Mouse (Mus musculus) spleen, adult 2 months (tissue): ENCODE results near the gene Clip1.

Source experiments
- CTCF ChIP-seq: fragments of 200-500 bp; IDR thresholded peaks from 2 replicates; pipeline ENCODE4 v1.5.1; 2011; ENCODE audit warnings: mild to moderate bottlenecking, inconsistent platforms; ENCODE audit not compliant: insufficient read depth, insufficient read length, insufficient replicate concordance; ENCODE audit errors: extremely low read depth
- POLR2A ChIP-seq: fragments of 200-500 bp; IDR thresholded peaks from 2 replicates; pipeline ENCODE4 v1.6.1; 2011; ENCODE audit warnings: low read depth, low read length, inconsistent platforms

DNA sequence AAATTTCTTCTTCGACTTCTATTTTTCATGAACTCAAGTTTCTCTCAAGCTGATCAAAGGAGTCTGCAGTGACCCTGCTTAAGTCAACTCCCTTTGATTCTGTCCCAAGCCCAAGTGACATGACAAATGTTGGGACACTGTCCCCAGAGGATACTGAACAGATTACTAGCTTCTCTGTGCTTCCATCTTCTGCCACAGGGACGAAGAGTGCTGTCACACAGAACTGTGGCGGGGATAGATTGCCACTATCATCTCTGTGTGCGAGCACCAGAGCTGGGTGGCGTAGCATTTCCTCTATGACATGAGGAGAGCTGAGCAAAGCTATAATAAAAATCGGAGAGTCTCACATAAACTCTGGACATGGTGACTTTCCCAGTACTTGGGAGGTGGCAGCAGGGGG is 82.2 kb downstream of the Clip1 start:
- no peak for TF ChIP-seq POLR2A
- no peak for TF ChIP-seq CTCF
